Mouse (Mus musculus) CH12.LX (cell line): ENCODE measurements around the gene Ovch2. TPM values are rescaled to one million over a fixed set of nuclear protein-coding genes. Genes with fewer than 3 reads are reported as not detected.

ENCODE experiments used
- DNase-seq: peaks from one replicate; pipeline ENCODE4 v3.0.0-alpha.2; 2013; ENCODE audit errors: extremely low read depth
- H3K27ac ChIP-seq: 2 replicates; pipeline ENCODE4 v1.5.1; 2012; ENCODE audit warnings: low read depth, mild to moderate bottlenecking, control low read depth, moderate library complexity; ENCODE audit not compliant: insufficient read depth
- H3K27me3 ChIP-seq: replicated peaks from 2 replicates; pipeline ENCODE3; 2012; ENCODE audit warnings: inconsistent platforms
- H3K36me3 ChIP-seq, 2 experiments: replicated peaks in 1 of 2; 2 replicates each; pipeline versions ENCODE3 to v1.6.1; 2012; ENCODE audit warnings: inconsistent platforms in 1 of 2, low read length in 1 of 2, mild to moderate bottlenecking in 1 of 2, mixed read lengths in 1 of 2, moderate library complexity in 1 of 2; ENCODE audit not compliant: control insufficient read depth in 1 of 2, insufficient read depth in 1 of 2
- H3K4me1 ChIP-seq, 2 experiments: 2 replicates each; pipeline ENCODE4 v1.6.1; 2012; ENCODE audit warnings: inconsistent platforms in 1 of 2, moderate library complexity in 1 of 2; ENCODE audit not compliant: insufficient read depth in 2 of 2, control insufficient read depth in 1 of 2
- H3K4me2 ChIP-seq: 2 replicates; pipeline ENCODE4 v1.6.1; 2012; ENCODE audit warnings: low read depth, mild to moderate bottlenecking, control low read depth; ENCODE audit not compliant: poor library complexity, insufficient read depth, severe bottlenecking
- H3K4me3 ChIP-seq, 3 experiments: fragments of 150-350 bp in 1 of 3; sonication (generic) in 1 of 3; replicated peaks in 1 of 3; 2 replicates each; pipeline versions ENCODE3 to v1.5.1; 2011 to 2012; ENCODE audit warnings: low read depth in 2 of 3, low read length in 2 of 3, mild to moderate bottlenecking in 2 of 3, moderate library complexity in 2 of 3, control low read depth in 1 of 3, improper control_type of control experiment in 1 of 3, inconsistent platforms in 1 of 3, mixed read lengths in 1 of 3; ENCODE audit not compliant: poor library complexity in 1 of 3
- H3K79me2 ChIP-seq: replicated peaks from 2 replicates; pipeline ENCODE4 v1.6.1; 2012; ENCODE audit warnings: mild to moderate bottlenecking, moderate library complexity; ENCODE audit not compliant: control insufficient read depth, poor library complexity, insufficient read depth, severe bottlenecking; ENCODE audit errors: extremely low read depth
- H3K9ac ChIP-seq: 2 replicates; pipeline ENCODE4 v1.6.1; 2012; ENCODE audit warnings: low read depth, mild to moderate bottlenecking, control low read depth, moderate library complexity; ENCODE audit not compliant: insufficient read depth
- H3K9me3 ChIP-seq: replicated peaks from 2 replicates; pipeline ENCODE3; 2012; ENCODE audit warnings: low read length, inconsistent platforms, mixed read lengths
- BHLHE40 ChIP-seq: IDR thresholded peaks from 2 replicates; pipeline ENCODE4 v1.6.1; 2011; ENCODE audit warnings: mild to moderate bottlenecking, low read depth, low read length, improper control_type of control experiment
- CHD1 ChIP-seq: IDR thresholded peaks from 2 replicates; pipeline ENCODE4 v1.6.1; 2012; ENCODE audit warnings: low read depth, low read length, improper control_type of control experiment, inconsistent platforms
- CHD2 ChIP-seq: IDR thresholded peaks from 2 replicates; pipeline ENCODE4 v1.6.1; 2011; ENCODE audit warnings: low read length, improper control_type of control experiment
- ELF1 ChIP-seq: IDR thresholded peaks from 2 replicates; pipeline ENCODE4 v1.6.1; 2014; ENCODE audit warnings: low read depth, mild to moderate bottlenecking, inconsistent platforms, low read length, improper control_type of control experiment
- EP300 ChIP-seq: IDR thresholded peaks from 2 replicates; pipeline ENCODE4 v1.6.1; 2011; ENCODE audit warnings: low read length, improper control_type of control experiment
- ETS1 ChIP-seq: conservative IDR thresholded peaks from 2 replicates; pipeline ENCODE4 v1.6.1; 2012; ENCODE audit warnings: low read depth, mild to moderate bottlenecking, inconsistent platforms, low read length, improper control_type of control experiment, moderate library complexity
- GABPA ChIP-seq: IDR thresholded peaks from 2 replicates; pipeline ENCODE4 v1.6.1; 2012; ENCODE audit warnings: low read depth, low read length, improper control_type of control experiment, inconsistent platforms; ENCODE audit not compliant: insufficient replicate concordance
- HCFC1 ChIP-seq: IDR thresholded peaks from 2 replicates; pipeline ENCODE4 v1.6.1; 2012; ENCODE audit warnings: low read depth, mild to moderate bottlenecking, inconsistent platforms, low read length, improper control_type of control experiment
- IRF4 ChIP-seq: IDR thresholded peaks from 2 replicates; pipeline ENCODE4 v1.6.1; 2014; ENCODE audit warnings: low read depth, mild to moderate bottlenecking, inconsistent platforms, low read length, improper control_type of control experiment
- JUN ChIP-seq: IDR thresholded peaks from 2 replicates; pipeline ENCODE4 v1.6.1; 2011; ENCODE audit warnings: low read depth, mild to moderate bottlenecking, low read length, improper control_type of control experiment, moderate library complexity; ENCODE audit not compliant: insufficient read depth
- JUND ChIP-seq: conservative IDR thresholded peaks from 2 replicates; pipeline ENCODE4 v1.6.1; 2011; ENCODE audit warnings: low read depth, low read length, improper control_type of control experiment
- KAT2A ChIP-seq: IDR thresholded peaks from 2 replicates; pipeline ENCODE4 v1.6.1; 2012; ENCODE audit warnings: low read length, improper control_type of control experiment, inconsistent platforms; ENCODE audit not compliant: insufficient replicate concordance
- MAX ChIP-seq: IDR thresholded peaks from 2 replicates; pipeline ENCODE4 v1.6.1; 2011; ENCODE audit warnings: low read length, improper control_type of control experiment
- MAZ ChIP-seq: IDR thresholded peaks from 2 replicates; pipeline ENCODE4 v1.6.1; 2012; ENCODE audit warnings: low read depth, mild to moderate bottlenecking, inconsistent platforms, low read length, improper control_type of control experiment, moderate library complexity
- MEF2A ChIP-seq: IDR thresholded peaks from 2 replicates; pipeline ENCODE4 v1.6.1; 2014; ENCODE audit warnings: low read depth, mild to moderate bottlenecking, inconsistent platforms, low read length, improper control_type of control experiment, borderline replicate concordance
- MYC ChIP-seq: IDR thresholded peaks from 2 replicates; pipeline ENCODE4 v1.6.1; 2011; ENCODE audit warnings: low read depth, mild to moderate bottlenecking, improper control_type of control experiment, low read length
- NELFE ChIP-seq: IDR thresholded peaks from 2 replicates; pipeline ENCODE4 v1.6.1; 2011; ENCODE audit warnings: low read depth, low read length, improper control_type of control experiment
- NRF1 ChIP-seq: IDR thresholded peaks from 2 replicates; pipeline ENCODE4 v1.6.1; 2014; ENCODE audit warnings: low read depth, mild to moderate bottlenecking, inconsistent platforms, low read length, improper control_type of control experiment, moderate library complexity
- POLR2A ChIP-seq: IDR thresholded peaks from 2 replicates; pipeline ENCODE4 v1.6.1; 2011; ENCODE audit warnings: low read depth, mild to moderate bottlenecking, improper control_type of control experiment, low read length
- POLR2AphosphoS2 ChIP-seq: IDR thresholded peaks from 2 replicates; pipeline ENCODE4 v1.6.1; 2011; ENCODE audit warnings: low read depth, low read length, improper control_type of control experiment
- SIN3A ChIP-seq: IDR thresholded peaks from 2 replicates; pipeline ENCODE4 v1.6.1; 2012; ENCODE audit warnings: low read length, improper control_type of control experiment, inconsistent platforms
- TBP ChIP-seq: conservative IDR thresholded peaks from 2 replicates; pipeline ENCODE4 v1.6.1; 2011; ENCODE audit warnings: low read depth, low read length, improper control_type of control experiment
- TCF12 ChIP-seq: IDR thresholded peaks from 2 replicates; pipeline ENCODE4 v1.6.1; 2014; ENCODE audit warnings: low read depth, mild to moderate bottlenecking, inconsistent platforms, low read length, improper control_type of control experiment
- USF1 ChIP-seq: IDR thresholded peaks from 2 replicates; pipeline ENCODE4 v1.6.1; 2014; ENCODE audit warnings: low read depth, mild to moderate bottlenecking, inconsistent platforms, low read length, improper control_type of control experiment
- USF2 ChIP-seq: conservative IDR thresholded peaks from 2 replicates; pipeline ENCODE4 v1.6.1; 2011; ENCODE audit warnings: low read depth, low read length, improper control_type of control experiment
- ZKSCAN1 ChIP-seq: IDR thresholded peaks from 2 replicates; pipeline ENCODE4 v1.6.1; 2012; ENCODE audit warnings: low read depth, inconsistent platforms, low read length, improper control_type of control experiment, borderline replicate concordance
- ZMIZ1 ChIP-seq: IDR thresholded peaks from 2 replicates; pipeline ENCODE4 v1.6.1; 2012; ENCODE audit warnings: low read depth, mild to moderate bottlenecking, inconsistent platforms, low read length, improper control_type of control experiment
- ZNF384 ChIP-seq: IDR thresholded peaks from 2 replicates; pipeline ENCODE4 v1.6.1; 2012; ENCODE audit warnings: low read depth, low read length, improper control_type of control experiment, inconsistent platforms
- dilution Hi-C: fragments of 300-500 bp; cut with MboI; formaldehyde crosslinking; loops from 2 replicates; pipeline ENCODE4 v1.14.3; 2020; ENCODE audit warnings: low sequenced_read_pairs; ENCODE audit not compliant: extremely low pct_unique_long_range_greater_than_20kb, extremely low pct_ligation_motif_present
- in situ Hi-C: fragments of 300-500 bp; cut with MboI; formaldehyde crosslinking; loops from 3 replicates; pipeline ENCODE4 v1.14.3; 2019; ENCODE audit warnings: low sequenced_read_pairs, low pct_ligation_motif_present, low pct_unique_long_range_greater_than_20kb, mixed read lengths
- polyA plus RNA-seq: library from polyadenylated mRNA; unstranded; fragments of >175 nt; gene quantifications from 2 replicates; pipeline ENCODE4 v1.2.1, GENCODE M21; 2012; ENCODE audit warnings: low read depth; ENCODE audit not compliant: insufficient read length
- total RNA-seq, 2 experiments: library from RNA; depleted of rRNA; stranded (reverse); fragments of 300-350 nt in 1 of 2; fragments of >200 nt in 1 of 2; gene quantifications; 2 replicates each; pipeline ENCODE4 v1.2.3; 2012 to 2014

Ovch2 gene
- total and polyA plus RNA-seq, 3 experiments: not detected

- dilution Hi-C loops (no loop called here), in situ Hi-C loops (loop anchor here (25.0 kb wide), 1 partner anchor 540 kb away; the partner anchor contains the start of gene Rbmxl2)
- Histone ChIP-seq H3K27ac (no peak overlapping the region), H3K4me3 (no peak overlapping the region), H3K79me2 (no peaks in the 10 kb centered on the region), H3K4me1 (peaks cover 0 to 13% of the 10 kb centered on the region in 2 experiments; a peak in 2 of 4 replicates), H3K27me3 (no peaks in the 10 kb centered on the region), H3K9ac (no peak overlapping the region), H3K4me2 (no peak overlapping the region), H3K9me3 (no peaks in the 10 kb centered on the region), H3K36me3 (peaks cover 10 to 32% of the 10 kb centered on the region in 2 experiments)
- TF ChIP-seq GABPA (no peak), MAX (no peak), MEF2A (no peak), POLR2A (no peak), BHLHE40 (no peak), NELFE (no peak), MYC (no peak), KAT2A (no peak), ETS1 (no peak), USF1 (no peak), MAZ (no peak), CHD2 (no peak), EP300 (no peak), ZKSCAN1 (no peak), JUND (no peak)
- no peak for DNase-seq
Observed at GRCm38 (mm10) chr7:107752031-107752520, 48.9 kb downstream of the Ovch2 start.

GRCm38 (mm10) chr7:107749721-107750120 is 51.3 kb downstream of the Ovch2 start:
- Histone ChIP-seq H3K79me2 (no peaks in the 10 kb centered on the region), H3K9me3 (no peaks in the 10 kb centered on the region), H3K4me3 (no peak overlapping the region), H3K27ac (no peak overlapping the region), H3K36me3 (peaks cover 29 to 56% of the 10 kb centered on the region in 2 experiments), H3K9ac (no peak overlapping the region), H3K4me2 (no peak overlapping the region), H3K4me1 (peaks cover 19 to 37% of the 10 kb centered on the region in 2 experiments), H3K27me3 (no peaks in the 10 kb centered on the region)
- dilution Hi-C loops (no loop called here), in situ Hi-C loops (loop anchor here (25.0 kb wide), 1 partner anchor 537 kb away; the partner anchor contains the start of gene Rbmxl2)
- TF ChIP-seq USF2 (no peak), ELF1 (no peak), ETS1 (no peak), IRF4 (no peak), NELFE (no peak), TCF12 (no peak), ZKSCAN1 (no peak), JUN (no peak), TBP (no peak), MAX (no peak), MYC (no peak), POLR2A (no peak), NRF1 (no peak), CHD1 (no peak), SIN3A (no peak), ZMIZ1 (no peak), ZNF384 (no peak), HCFC1 (no peak), POLR2AphosphoS2 (no peak)
- no peak for DNase-seq
